Mouse (Mus musculus) gastrocnemius, postnatal 4 days (tissue): ENCODE data around the gene Efcc1. TPM values are rescaled to one million over a fixed set of nuclear protein-coding genes. Genes with fewer than 3 reads are reported as not detected.
A peak's percentile ranks its signal among the peaks of the same experiment; 100 is the strongest.

Experiments
- DNase-seq, 2 experiments: peaks; one replicate each; pipeline ENCODE4 v3.0.0; 2021 to 2022; ENCODE audit warnings: low spot score in 2 of 2, mixed read lengths in 2 of 2
- total RNA-seq, 2 experiments: library from RNA; stranded (reverse); gene quantifications; 2 replicates each; pipeline ENCODE4 v1.2.3; 2021

The Efcc1 gene
- total RNA-seq, 2 experiments from 2014 or later: 2.7 to 3.4 TPM

- DNase-seq: no peak
These were observed 47.2 kb downstream of the Efcc1 start, which contains the start of gene Gp9 for GRCm38 (mm10) chr6:87777842-87778241. Gene Gp9 (plus strand): TSS chr6:87778072.

- DNase-seq: no peak
These were observed 47.9 kb downstream of the Efcc1 start for GRCm38 (mm10) chr6:87778294-87779173.

- DNase-seq: peak in 1 of 2 experiments; percentile 25
These were observed 48.8 kb downstream of the Efcc1 start for GRCm38 (mm10) chr6:87779174-87780165.

GRCm38 (mm10) chr6:87780546-87781301 lies 50.1 kb downstream of the Efcc1 start:
- DNase-seq: no peak

- no peak for DNase-seq
These were observed 53.4 kb downstream of the Efcc1 start for GRCm38 (mm10) chr6:87784033-87784432.

GRCm38 (mm10) chr6:87786621-87787020 lies 56.0 kb downstream of the Efcc1 start:
- DNase-seq: no peak

- DNase-seq: peak in 1 of 2 experiments; percentile 15
These were observed 56.6 kb downstream of the Efcc1 start for GRCm38 (mm10) chr6:87787108-87787890.

- DNase-seq: no peak
These were observed 57.7 kb downstream of the Efcc1 start for GRCm38 (mm10) chr6:87788266-87788895.

- peak in 1 of 2 experiments; percentile 51 for DNase-seq
These were observed 58.4 kb downstream of the Efcc1 start for GRCm38 (mm10) chr6:87788896-87789587.

GRCm38 (mm10) chr6:87789791-87790190 lies 59.1 kb downstream of the Efcc1 start:
- DNase-seq: no peak

GRCm38 (mm10) chr6:87790779-87791480 lies 60.3 kb downstream of the Efcc1 start:
- DNase-seq: no peak

GRCm38 (mm10) chr6:87791826-87792225 lies 61.2 kb downstream of the Efcc1 start:
- no peak for DNase-seq

- no peak for DNase-seq
These were observed 63.3 kb downstream of the Efcc1 start for GRCm38 (mm10) chr6:87793821-87794510.

GRCm38 (mm10) chr6:87795385-87796150 lies 64.9 kb downstream of the Efcc1 start:
- no peak for DNase-seq

- DNase-seq: no peak
These were observed 65.7 kb downstream of the Efcc1 start for GRCm38 (mm10) chr6:87796251-87796880.

GRCm38 (mm10) chr6:87797321-87797720 lies 66.7 kb downstream of the Efcc1 start:
- no peak for DNase-seq
